8 mouse cellular contexts compared by ENCODE assay signal in genomic region chr17:56614391-56615135, GRCm38 (mm10). TPM values are rescaled to one million over a fixed set of nuclear protein-coding genes. Genes with fewer than 3 reads are reported as not detected.
DNase-seq lines count a peak whose midpoint lies in the region; ATAC-seq lines count a peak whose summit lies in the region.
"Had no signal": no experiment of that assay in that cellular context is flagged by ENCODE, and none has a peak within 500 bp of the region (broad histone marks: within the 10 kb centered on the region; RNA-seq: fewer than 3 reads in every experiment).

No protein-coding gene starts in this region.

- peak overlapping the region; percentile 69 for H3K9ac ChIP-seq in hindbrain, embryonic 14.5 days
- H3K9ac ChIP-seq in midbrain, embryonic 11.5 days (ENCODE audit: low read length), result peak overlapping the region; percentile 84

- no peak for ATAC-seq in megakaryocyte, adult 5-6 weeks (ENCODE audit: poor library complexity, severe bottlenecking)
- no peak for ATAC-seq in hindbrain, embryonic 14.5 days (ENCODE audit: low FRiP score)
- ATAC-seq in midbrain, embryonic 11.5 days (ENCODE audit: low FRiP score), result no peak

- DNase-seq in hindbrain, embryonic 14.5 days (ENCODE audit: low spot score), result no peak
- DNase-seq in midbrain, embryonic 11.5 days (ENCODE audit: low spot score, missing footprints), result no peak
- DNase-seq in right cerebral cortex, adult 2 months (ENCODE audit: low spot score in 2 of 2), result no peak
- no peak for DNase-seq in urinary bladder, postnatal 14 days (ENCODE audit: low spot score)

- no peak overlapping the region for H3K27ac ChIP-seq in brown adipose tissue, adult 24 weeks (replicated peaks; ENCODE audit: low read depth, low read length)
- peak overlapping the region; percentile 91; the same call in 1 of the 2 replicates for H3K27ac ChIP-seq in hindbrain, embryonic 14.5 days
- no peak overlapping the region for H3K27ac ChIP-seq in midbrain, embryonic 11.5 days (ENCODE audit: low read depth, low read length)

- 34% methylated on average over 14 of the region's 14 CpGs for WGBS in hindbrain, embryonic 14.5 days
- WGBS in midbrain, embryonic 11.5 days, result 41% methylated on average over 14 of the region's 14 CpGs

- peak overlapping the region; percentile 99 for H3K4me3 ChIP-seq in megakaryocyte, embryonic 14.5 days (replicated peaks)
- H3K4me3 ChIP-seq in brown adipose tissue, adult 24 weeks (ENCODE audit: insufficient read depth, low read depth, low read length), result peak overlapping the region; percentile 88
- peak overlapping the region; percentile 74 for H3K4me3 ChIP-seq in hindbrain, embryonic 14.5 days (replicated peaks; ENCODE audit: low read length)
- H3K4me3 ChIP-seq in midbrain, embryonic 11.5 days (ENCODE audit: low read depth, low read length), result peak overlapping the region; percentile 79

- no peaks in the 10 kb centered on the region for H3K9me3 ChIP-seq in megakaryocyte, embryonic 14.5 days
- no peaks in the 10 kb centered on the region for H3K9me3 ChIP-seq in hindbrain, embryonic 14.5 days (ENCODE audit: control insufficient read depth, low read length)
- no peaks in the 10 kb centered on the region for H3K9me3 ChIP-seq in midbrain, embryonic 11.5 days (ENCODE audit: control insufficient read depth, low read length)

- peak overlapping the region; percentile 60 for H3K4me2 ChIP-seq in hindbrain, embryonic 14.5 days (replicated peaks)
- H3K4me2 ChIP-seq in midbrain, embryonic 11.5 days, result peak overlapping the region; percentile 85

- H3K27me3 ChIP-seq in megakaryocyte, embryonic 14.5 days (replicated peaks), result no peaks in the 10 kb centered on the region
- no peaks in the 10 kb centered on the region for H3K27me3 ChIP-seq in hindbrain, embryonic 14.5 days (ENCODE audit: control insufficient read depth, insufficient read depth, low read length)
- H3K27me3 ChIP-seq in midbrain, embryonic 11.5 days (ENCODE audit: control insufficient read depth, insufficient read depth, low read length), result no peaks in the 10 kb centered on the region

- H3K4me1 ChIP-seq in megakaryocyte, embryonic 14.5 days, result peaks cover 77% of the 10 kb centered on the region
- peaks cover 13% of the 10 kb centered on the region; the same call in 1 of the 2 replicates for H3K4me1 ChIP-seq in brown adipose tissue, adult 24 weeks (ENCODE audit: control insufficient read depth, insufficient read depth, insufficient read length, low read length)
- peaks cover 17% of the 10 kb centered on the region for H3K4me1 ChIP-seq in hindbrain, embryonic 14.5 days (replicated peaks; ENCODE audit: control insufficient read depth, insufficient read depth, low read length)
- H3K4me1 ChIP-seq in midbrain, embryonic 11.5 days (ENCODE audit: control insufficient read depth, insufficient read depth, low read length), result peaks cover 19% of the 10 kb centered on the region

- peaks cover 54% of the 10 kb centered on the region for H3K36me3 ChIP-seq in megakaryocyte, embryonic 14.5 days (replicated peaks; ENCODE audit: low read length)
- H3K36me3 ChIP-seq in hindbrain, embryonic 14.5 days (replicated peaks; ENCODE audit: control insufficient read depth, insufficient read depth), result peaks cover 52% of the 10 kb centered on the region
- peaks cover 16% of the 10 kb centered on the region for H3K36me3 ChIP-seq in midbrain, embryonic 11.5 days (ENCODE audit: control insufficient read depth, insufficient read depth, low read length)

RNA-seq across cellular contexts. Expression of gene Rpl36, which starts 1.3 kb away (rescaled TPM):
- 9,023 and 9,040 TPM in 2 replicates for polyA plus RNA-seq in megakaryocyte, embryonic 14.5 days (2012; ENCODE audit: insufficient read depth, low replicate concordance)
- 757 and 782 TPM in 2 replicates for total RNA-seq in megakaryocyte, adult 5-6 weeks (2015)
- 1,133 and 1,354 TPM in 2 replicates for total RNA-seq in megakaryocyte, adult 5-6 weeks (2017)
- polyA plus RNA-seq in brown adipose tissue, adult 24 weeks (2012; ENCODE audit: insufficient read depth, insufficient read length, missing spikeins), result 638 and 747 TPM in 2 replicates
- polyA plus RNA-seq in hindbrain, embryonic 14.5 days (2014; fragmentation: Nextera tagmentation; extraction: Ambion mirVana), result 1,005 and 1,263 TPM in 2 replicates
- polyA plus RNA-seq in midbrain, embryonic 11.5 days (2014; fragmentation: Nextera tagmentation; extraction: Ambion mirVana), result 1,209 and 1,332 TPM in 2 replicates

RNA-seq across cellular contexts. Expression of gene 2410015M20Rik, which starts 5.0 kb away (rescaled TPM):
- 90.4 and 344 TPM in 2 replicates for polyA plus RNA-seq in megakaryocyte, embryonic 14.5 days (2012; ENCODE audit: insufficient read depth, low replicate concordance)
- total RNA-seq in megakaryocyte, adult 5-6 weeks (2015), result 43.6 and 52.6 TPM in 2 replicates
- 48.3 and 64.2 TPM in 2 replicates for total RNA-seq in megakaryocyte, adult 5-6 weeks (2017)
- 707 and 715 TPM in 2 replicates for polyA plus RNA-seq in brown adipose tissue, adult 24 weeks (2012; ENCODE audit: insufficient read depth, insufficient read length, missing spikeins)
- 179 and 193 TPM in 2 replicates for polyA plus RNA-seq in hindbrain, embryonic 14.5 days (2014; fragmentation: Nextera tagmentation; extraction: Ambion mirVana)
- polyA plus RNA-seq in midbrain, embryonic 11.5 days (2014; fragmentation: Nextera tagmentation; extraction: Ambion mirVana), result 182 and 195 TPM in 2 replicates

RNA-seq across cellular contexts. Expression of gene Lonp1, which starts 12.1 kb away (rescaled TPM):
- polyA plus RNA-seq in megakaryocyte, embryonic 14.5 days (2012; ENCODE audit: insufficient read depth, low replicate concordance), result 35.4 and 50.4 TPM in 2 replicates
- total RNA-seq in megakaryocyte, adult 5-6 weeks (2015), result 9.1 TPM in 2 replicates
- 19.5 and 23.4 TPM in 2 replicates for total RNA-seq in megakaryocyte, adult 5-6 weeks (2017)
- polyA plus RNA-seq in brown adipose tissue, adult 24 weeks (2012; ENCODE audit: insufficient read depth, insufficient read length, missing spikeins), result 105 and 121 TPM in 2 replicates
- polyA plus RNA-seq in hindbrain, embryonic 14.5 days (2014; fragmentation: Nextera tagmentation; extraction: Ambion mirVana), result 45.0 and 45.4 TPM in 2 replicates
- 44.6 and 48.9 TPM in 2 replicates for polyA plus RNA-seq in midbrain, embryonic 11.5 days (2014; fragmentation: Nextera tagmentation; extraction: Ambion mirVana)

RNA-seq across cellular contexts. Expression of gene Catsperd, which starts 13.4 kb away (rescaled TPM):
- polyA plus RNA-seq in megakaryocyte, embryonic 14.5 days (2012; ENCODE audit: insufficient read depth, low replicate concordance), result not detected in 2 replicates
- 0.18 TPM in 1 of 2 replicates, not detected in the other for total RNA-seq in megakaryocyte, adult 5-6 weeks (2015)
- not detected in 2 replicates for total RNA-seq in megakaryocyte, adult 5-6 weeks (2017)
- polyA plus RNA-seq in brown adipose tissue, adult 24 weeks (2012; ENCODE audit: insufficient read depth, insufficient read length, missing spikeins), result not detected in 2 replicates
- polyA plus RNA-seq in hindbrain, embryonic 14.5 days (2014; fragmentation: Nextera tagmentation; extraction: Ambion mirVana), result 1.2 and 1.5 TPM in 2 replicates
- polyA plus RNA-seq in midbrain, embryonic 11.5 days (2014; fragmentation: Nextera tagmentation; extraction: Ambion mirVana), result 0.93 and 0.95 TPM in 2 replicates
- total RNA-seq: hematopoietic stem cell, adult 5-6 weeks had no signal

RNA-seq across cellular contexts. Expression of gene Safb, which starts 29.9 kb away (rescaled TPM):
- polyA plus RNA-seq in megakaryocyte, embryonic 14.5 days (2012; ENCODE audit: insufficient read depth, low replicate concordance), result 30.0 and 79.6 TPM in 2 replicates
- 53.5 and 59.6 TPM in 2 replicates for total RNA-seq in megakaryocyte, adult 5-6 weeks (2015)
- total RNA-seq in megakaryocyte, adult 5-6 weeks (2017), result 65.8 and 76.1 TPM in 2 replicates
- polyA plus RNA-seq in brown adipose tissue, adult 24 weeks (2012; ENCODE audit: insufficient read depth, insufficient read length, missing spikeins), result 38.6 and 51.6 TPM in 2 replicates
- polyA plus RNA-seq in hindbrain, embryonic 14.5 days (2014; fragmentation: Nextera tagmentation; extraction: Ambion mirVana), result 75.7 and 75.8 TPM in 2 replicates
- 110 and 113 TPM in 2 replicates for polyA plus RNA-seq in midbrain, embryonic 11.5 days (2014; fragmentation: Nextera tagmentation; extraction: Ambion mirVana)
